Mouse (Mus musculus) Patski (cell line): Measurements from ENCODE around the gene Ppp6r2. TPM values are rescaled to one million over a fixed set of nuclear protein-coding genes. Genes with fewer than 3 reads are reported as not detected.

Experiments
- ATAC-seq: fragments of 100-300 bp; one replicate; pipeline ENCODE4 v1.8.0; 2021
- CTCF ChIA-PET: fragments of 350-600 bp; sonication (Branson Sonifier 250); formaldehyde crosslinking; loops from one replicate; lab custom pipeline; 2022; ENCODE audit warnings: inconsistent platforms; lab: Charles Lee
- POLR2A ChIA-PET: fragments of 350-600 bp; sonication (Branson Sonifier 250); formaldehyde crosslinking; loops from one replicate; lab custom pipeline; 2022; ENCODE audit warnings: antibody characterized with exemption, inconsistent platforms; lab: Charles Lee
- DNase-seq: peaks from one replicate; pipeline ENCODE4 v3.0.0-alpha.2; 2011; ENCODE audit warnings: low read depth, low spot score
- H3K27me3 ChIP-seq: fragments of 371-371 bp; one replicate; pipeline ENCODE4 v1.5.1; 2021
- CTCF ChIP-seq: fragments of 100-300 bp; IDR thresholded peaks from one replicate; pipeline ENCODE4 v1.5.1; 2021
- in situ Hi-C: fragments of 300-500 bp; cut with MboI; formaldehyde crosslinking; loops from 3 replicates; pipeline ENCODE4 v1.11.1; 2018; ENCODE audit warnings: low pct_unique_long_range_greater_than_20kb, mixed read lengths
- polyA plus RNA-seq: library from polyadenylated mRNA; unstranded; gene quantifications from one replicate; pipeline ENCODE4 v1.2.3, GENCODE M21; 2021

Gene Ppp6r2
- polyA plus RNA-seq, 1 experiment from 2014 or later, result 37.2 TPM

DNA sequence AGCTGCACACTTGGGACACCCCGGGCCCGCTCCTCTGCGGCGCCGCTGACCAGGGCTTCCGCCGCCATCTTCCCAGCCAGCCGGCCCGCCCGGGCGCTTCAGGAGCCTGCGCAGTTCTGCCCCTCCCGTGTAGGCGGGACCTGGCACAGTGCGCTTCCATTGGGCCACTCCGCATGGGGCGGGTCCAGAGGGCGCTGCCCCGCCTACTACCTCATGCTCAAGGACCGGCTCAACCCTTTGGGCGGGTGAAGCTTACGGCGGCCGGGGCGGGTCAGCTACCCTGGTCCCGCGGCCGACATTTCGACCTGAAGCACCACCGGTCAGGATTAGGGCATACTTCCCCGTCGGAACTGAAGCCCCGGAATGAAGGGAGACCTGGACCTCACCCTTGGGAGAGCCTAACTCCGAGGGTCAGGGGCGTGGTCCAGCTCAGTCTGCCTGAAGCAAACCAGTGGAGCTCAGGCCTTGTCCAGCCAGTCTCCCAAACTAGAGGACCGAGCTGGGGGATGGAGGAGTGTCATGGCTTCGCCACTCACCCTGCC is 103.9 kb downstream of the Ppp6r2 start, which contains the start of gene Sbf1:
Sbf1 (minus strand) TSS at position 122 of the 542 bp plus-strand sequence.
- POLR2A ChIA-PET, result interaction anchor here (0.6 to 1.6 kb wide), 4 partner anchors 11 to 1119 kb away, joined by 3 to 5 read pairs (median 4); no protein-coding TSS in a partner anchor
- CTCF ChIA-PET, result interaction anchor here (1.3 kb wide), 1 partner anchor 24 kb away, joined by 4 read pairs; no protein-coding TSS in a partner anchor
- DNase-seq (peak; percentile 67), ATAC-seq (peak; percentile 90)
- in situ Hi-C loops, result no loop called here
- TF ChIP-seq CTCF, result no peak
- H3K27me3 ChIP-seq, result no peaks in the 10 kb centered on the region

DNA sequence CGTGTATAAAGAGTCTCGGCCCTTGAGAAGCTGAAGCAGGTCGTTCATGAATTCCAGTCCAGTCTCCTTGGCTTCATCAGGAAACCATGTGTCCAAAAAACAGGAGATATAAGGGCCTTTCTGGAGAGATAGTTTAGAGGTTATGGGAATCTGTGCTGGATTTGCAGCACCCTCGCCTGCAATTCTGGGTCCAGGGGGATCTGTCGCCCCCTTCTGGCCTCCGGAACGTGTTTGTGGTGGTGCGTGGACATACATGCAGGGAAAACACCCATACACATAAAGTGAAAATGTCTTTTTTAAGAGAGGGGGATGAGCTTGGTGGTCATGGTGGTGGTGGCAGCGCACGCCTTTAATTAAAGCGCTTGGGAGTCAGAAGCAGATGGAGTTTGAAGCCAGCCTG is 104.8 kb downstream of the Ppp6r2 start:
- POLR2A ChIA-PET, result interaction anchor here (1.6 kb wide), 1 partner anchor 10 kb away, joined by 3 read pairs; no protein-coding TSS in a partner anchor
- no peak for TF ChIP-seq CTCF
- ATAC-seq (no peak), DNase-seq (no peak)
- in situ Hi-C loops, result no loop called here
- H3K27me3 ChIP-seq, result no peaks in the 10 kb centered on the region
- CTCF ChIA-PET, result no interaction called here

DNA sequence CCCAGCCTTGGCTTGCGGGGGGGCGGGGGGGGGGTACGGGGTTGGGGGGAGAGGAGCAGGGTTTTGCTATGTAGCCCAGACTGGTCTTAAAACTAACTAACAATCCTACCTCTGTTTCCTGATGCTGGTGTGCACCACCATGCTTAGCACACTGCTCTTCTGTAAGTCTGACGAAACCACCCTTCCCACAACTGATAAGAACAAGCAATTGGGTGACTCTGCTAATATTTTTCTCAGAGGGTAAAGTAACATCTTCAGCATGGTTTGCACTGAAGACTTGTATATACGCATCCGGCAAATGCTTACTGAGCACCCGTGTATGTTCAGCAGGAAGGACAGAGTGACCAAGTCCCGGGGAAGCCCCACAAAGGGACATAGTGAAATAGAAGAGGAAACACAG is 109.9 kb downstream of the Ppp6r2 start:
- no peak for TF ChIP-seq CTCF
- CTCF ChIA-PET, result interaction anchor here (0.8 kb wide), 1 partner anchor 53 kb away, joined by 3 read pairs; the partner anchor contains the start of gene Sco2
- POLR2A ChIA-PET, result no interaction called here
- in situ Hi-C loops, result no loop called here
- DNase-seq (no peak), ATAC-seq (no peak)
- H3K27me3 ChIP-seq, result peaks cover 12% of the 10 kb centered on the region

DNA sequence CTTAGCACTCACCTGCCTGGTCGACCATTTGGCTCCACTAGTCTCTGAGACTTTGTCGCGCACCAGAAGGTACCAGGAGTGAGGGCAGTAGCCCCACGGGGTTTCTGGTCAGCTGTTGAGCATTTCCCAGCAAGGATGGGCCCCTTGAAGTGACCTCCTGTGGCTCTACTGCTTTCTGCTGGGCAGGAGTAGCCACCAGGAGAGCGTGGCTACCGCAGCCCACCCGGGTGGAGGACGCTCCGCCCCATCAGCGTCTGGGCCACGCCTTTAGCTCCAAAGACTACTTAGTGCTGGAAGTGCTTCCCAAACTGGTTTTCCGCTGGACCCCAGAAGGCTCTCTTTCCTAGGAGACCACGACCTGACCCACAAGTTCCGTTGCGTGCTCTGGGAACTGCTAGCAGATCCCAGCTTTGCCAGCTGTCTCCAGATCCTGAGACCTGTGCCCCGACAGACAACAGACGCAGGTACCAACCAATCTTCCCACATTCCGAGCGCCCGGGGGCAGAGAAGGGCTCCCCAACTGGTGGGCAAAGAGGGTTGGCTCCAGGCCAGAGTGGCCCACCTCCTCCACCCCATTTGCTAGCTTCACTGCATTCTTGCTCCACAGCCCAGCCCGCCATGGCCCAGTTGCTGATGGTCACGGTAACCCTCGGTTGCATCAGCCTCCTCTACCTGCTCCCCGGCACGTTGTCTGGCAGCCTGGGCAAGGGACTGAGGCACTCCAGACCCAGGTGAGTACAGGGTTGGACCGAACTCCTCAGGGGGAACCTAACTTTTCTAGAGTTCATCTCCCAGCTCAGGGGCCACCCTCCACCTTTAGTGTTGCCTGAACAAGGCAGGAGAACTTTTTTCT is 111.5 kb downstream of the Ppp6r2 start, which contains the start of gene Adm2:
Adm2 (plus strand) TSS at position 51 of the 853 bp plus-strand sequence.
- no peak for DNase-seq
- no peak for TF ChIP-seq CTCF
- ChIA-PET CTCF (no interaction called here), POLR2A (no interaction called here)
- peaks cover 12% of the 10 kb centered on the region for H3K27me3 ChIP-seq
- in situ Hi-C loops, result no loop called here
- no peak for ATAC-seq

DNA sequence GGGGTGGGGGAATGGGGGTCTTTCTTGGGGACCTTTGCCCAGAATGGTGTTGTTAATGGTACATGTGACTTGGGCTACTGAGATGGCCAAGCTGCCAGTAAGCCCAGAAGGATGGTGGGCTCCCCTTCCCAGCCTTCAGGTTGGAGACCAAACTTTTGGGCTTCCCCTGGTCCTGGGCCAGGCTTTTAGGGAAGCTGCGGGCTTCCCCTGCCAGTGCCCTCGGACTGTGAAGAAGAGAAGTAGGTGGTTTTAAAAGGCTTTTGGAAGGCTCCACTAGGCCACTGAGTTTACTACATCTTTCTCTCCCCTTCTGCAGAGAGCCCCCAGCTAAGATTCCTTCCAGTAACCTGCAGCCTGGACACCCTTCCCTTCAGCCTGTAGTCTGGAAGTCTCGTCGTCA is 112.3 kb downstream of the Ppp6r2 start:
- H3K27me3 ChIP-seq, result peaks cover 12% of the 10 kb centered on the region
- ChIA-PET CTCF (no interaction called here), POLR2A (no interaction called here)
- in situ Hi-C loops, result no loop called here
- ATAC-seq, result no peak
- no peak for DNase-seq
- no peak for TF ChIP-seq CTCF

DNA sequence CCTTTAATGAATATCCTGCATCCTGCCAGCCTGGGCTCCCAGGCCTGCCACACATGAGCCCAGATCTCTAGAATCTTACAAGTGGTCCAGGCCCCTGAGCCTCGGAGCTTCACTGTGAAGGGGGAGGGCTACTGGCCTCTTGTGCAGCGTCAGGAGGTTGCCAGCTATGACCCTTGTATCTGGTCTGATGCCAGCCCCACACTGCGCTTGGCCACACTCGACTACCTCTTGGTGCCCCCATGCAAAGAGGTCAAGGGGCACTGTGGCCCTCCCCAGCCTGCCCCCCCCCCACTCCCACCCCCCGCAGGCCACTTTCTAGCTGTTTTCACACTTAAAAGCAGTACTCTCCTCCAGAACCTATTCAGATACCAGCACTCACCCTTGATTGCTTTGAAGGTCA is 115.1 kb downstream of the Ppp6r2 start:
- ChIA-PET CTCF (no interaction called here), POLR2A (interaction anchor here (1.1 kb wide), 1 partner anchor 11 kb away, joined by 3 read pairs; the partner anchor contains the start of gene Sbf1)
- in situ Hi-C loops, result no loop called here
- TF ChIP-seq CTCF, result no peak
- peaks cover 18% of the 10 kb centered on the region for H3K27me3 ChIP-seq
- DNase-seq (no peak), ATAC-seq (no peak)

DNA sequence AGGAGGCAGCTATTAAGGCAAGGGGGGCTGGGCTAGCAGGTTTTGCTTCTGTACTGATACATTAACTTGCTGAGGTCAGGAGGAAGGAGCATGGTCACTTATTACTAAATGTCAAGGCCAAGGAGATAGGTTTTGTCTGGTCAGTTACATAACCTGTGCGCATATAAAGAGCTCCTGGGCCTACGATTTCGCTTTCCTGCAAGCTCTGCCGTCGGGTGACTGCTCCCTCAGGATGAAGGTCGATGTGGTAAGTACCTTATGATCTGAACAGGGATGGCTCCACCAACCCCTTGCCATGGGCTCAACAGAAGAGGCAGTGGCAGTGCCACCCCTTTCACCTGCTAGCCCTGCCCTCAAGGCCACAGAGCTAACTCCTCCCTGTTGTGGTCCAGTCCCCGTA is 122.9 kb downstream of the Ppp6r2 start, which contains the start of gene Miox:
Miox (plus strand) TSS at position 128 of the 400 bp plus-strand sequence.
- CTCF ChIA-PET, result interaction anchor here (2.1 kb wide), 1 partner anchor 9 kb away, joined by 5 read pairs; no protein-coding TSS in a partner anchor
- DNase-seq (no peak), ATAC-seq (peak; percentile 12)
- POLR2A ChIA-PET, result no interaction called here
- in situ Hi-C loops, result no loop called here
- TF ChIP-seq CTCF, result no peak
- peaks cover 25% of the 10 kb centered on the region for H3K27me3 ChIP-seq

DNA sequence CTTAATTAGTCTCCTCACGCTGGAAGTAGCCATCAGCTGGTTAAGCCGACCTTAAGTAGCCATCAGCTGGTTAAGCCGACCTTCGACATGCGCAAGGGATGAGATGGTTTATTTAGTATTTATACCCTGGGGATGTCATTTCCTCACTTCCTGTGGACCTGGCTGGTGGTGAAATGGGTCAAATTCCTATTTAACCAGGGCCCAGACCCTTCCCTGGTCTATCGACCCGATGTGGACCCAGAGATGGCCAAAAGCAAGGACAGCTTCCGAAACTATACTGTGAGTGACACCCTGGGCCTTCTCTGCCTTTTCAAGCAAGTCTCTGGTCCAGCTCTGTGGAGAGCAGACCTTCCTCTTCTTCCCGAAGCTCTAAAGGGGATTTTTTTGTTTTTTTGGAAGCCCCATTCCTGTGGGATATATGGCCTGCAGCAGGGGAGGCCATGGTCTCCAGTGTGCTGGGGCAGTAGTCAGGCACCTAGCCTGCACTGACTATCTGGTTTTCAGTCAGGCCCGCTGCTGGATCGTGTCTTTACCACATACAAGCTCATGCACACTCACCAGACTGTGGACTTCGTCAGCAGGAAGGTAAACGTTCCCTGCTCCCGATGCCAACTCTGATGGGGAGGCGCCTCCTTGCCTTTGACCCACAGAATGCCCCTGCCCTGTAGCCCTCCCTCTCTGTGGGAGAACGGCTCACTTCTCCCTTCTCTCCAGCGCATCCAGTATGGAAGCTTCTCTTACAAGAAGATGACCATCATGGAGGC is 123.6 kb downstream of the Ppp6r2 start:
- peaks cover 25% of the 10 kb centered on the region for H3K27me3 ChIP-seq
- ATAC-seq (no peak), DNase-seq (no peak)
- in situ Hi-C loops, result no loop called here
- ChIA-PET CTCF (interaction anchor here (2.1 kb wide), 1 partner anchor 9 kb away, joined by 5 read pairs; no protein-coding TSS in a partner anchor), POLR2A (no interaction called here)
- TF ChIP-seq CTCF, result no peak

DNA sequence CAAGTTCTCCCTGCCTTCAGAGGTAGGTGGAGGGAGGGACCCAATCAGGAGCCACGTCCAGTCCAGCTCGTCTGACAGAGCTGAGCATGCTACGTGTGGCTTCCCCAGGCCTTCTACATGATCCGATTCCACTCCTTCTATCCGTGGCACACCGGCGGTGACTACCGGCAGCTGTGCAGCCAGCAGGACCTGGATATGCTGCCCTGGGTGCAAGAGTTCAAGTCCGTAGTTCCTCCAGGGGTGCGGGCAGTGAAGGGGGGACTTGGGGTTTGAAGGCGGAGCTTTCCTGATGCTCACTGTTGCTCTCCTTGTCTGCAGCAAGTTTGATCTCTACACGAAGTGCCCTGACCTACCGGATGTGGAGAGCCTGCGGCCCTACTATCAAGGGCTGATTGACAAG is 125.1 kb downstream of the Ppp6r2 start:
- DNase-seq (no peak), ATAC-seq (peak; percentile 26)
- ChIA-PET CTCF (no interaction called here), POLR2A (no interaction called here)
- in situ Hi-C loops, result no loop called here
- TF ChIP-seq CTCF, result no peak
- peaks cover 19% of the 10 kb centered on the region for H3K27me3 ChIP-seq

Other genes with a start within 250 kb of the Ppp6r2 start
- 0.06 TPM for gene Mlc1, start 232.5 kb upstream of the Ppp6r2 start, polyA plus RNA-seq
- not detected for gene Mov10l1, start 228.6 kb upstream of the Ppp6r2 start, polyA plus RNA-seq
- 0.12 TPM for gene Panx2, start 151.8 kb upstream of the Ppp6r2 start, polyA plus RNA-seq
- gene Trabd, start 136.4 kb upstream of the Ppp6r2 start, polyA plus RNA-seq, result 44.7 TPM
- 31.1 TPM for gene Selenoo, start 122.5 kb upstream of the Ppp6r2 start, polyA plus RNA-seq
- 17.6 TPM for gene Tubgcp6, start 88.4 kb upstream of the Ppp6r2 start, polyA plus RNA-seq
- gene Hdac10, start 82.9 kb upstream of the Ppp6r2 start, polyA plus RNA-seq, result 15.0 TPM
- gene Mapk12, start 70.8 kb upstream of the Ppp6r2 start, polyA plus RNA-seq, result 7.1 TPM
- gene Mapk11, start 61.9 kb upstream of the Ppp6r2 start, polyA plus RNA-seq, result 16.3 TPM
- 444 TPM for gene Plxnb2, start 30.8 kb upstream of the Ppp6r2 start, polyA plus RNA-seq
- 11.3 TPM for gene Dennd6b, start 15.1 kb upstream of the Ppp6r2 start, polyA plus RNA-seq
- gene Sbf1, start 103.8 kb downstream of the Ppp6r2 start, polyA plus RNA-seq, result 150 TPM
- gene Adm2, start 111.2 kb downstream of the Ppp6r2 start, polyA plus RNA-seq, result 0.14 TPM
- not detected for gene Miox, start 122.8 kb downstream of the Ppp6r2 start, polyA plus RNA-seq
- 65.9 TPM for gene Lmf2, start 144.1 kb downstream of the Ppp6r2 start, polyA plus RNA-seq
- gene Ncaph2, start 144.2 kb downstream of the Ppp6r2 start, polyA plus RNA-seq, result 106 TPM
- gene Sco2, start 162.3 kb downstream of the Ppp6r2 start, polyA plus RNA-seq, result 24.2 TPM
- gene Tymp, start 165.5 kb downstream of the Ppp6r2 start, polyA plus RNA-seq, result 3.0 TPM
- gene Odf3b, start 167.7 kb downstream of the Ppp6r2 start, polyA plus RNA-seq, result 0.36 TPM
- gene Klhdc7b, start 173.4 kb downstream of the Ppp6r2 start, polyA plus RNA-seq, result not detected
- not detected for gene Syce3, start 198.9 kb downstream of the Ppp6r2 start, polyA plus RNA-seq
- 1.7 TPM for gene Cpt1b, start 214.3 kb downstream of the Ppp6r2 start, polyA plus RNA-seq
- 1.3 TPM for gene C730034F03Rik, start 218.0 kb downstream of the Ppp6r2 start, polyA plus RNA-seq
- gene Gm44502, start 218.1 kb downstream of the Ppp6r2 start, polyA plus RNA-seq, result not detected
- gene Chkb, start 218.4 kb downstream of the Ppp6r2 start, polyA plus RNA-seq, result 63.5 TPM
- 0.17 TPM for gene Mapk8ip2, start 242.4 kb downstream of the Ppp6r2 start, polyA plus RNA-seq